Mouse (Mus musculus) intestine, embryonic 16.5 days (tissue): ENCODE measurements at regions not wholly inside any gene's neighbourhood (a gene's known extent, or its start where the extent isn't known, plus 50 kb on each side); places are given as distances from the start of the nearest gene placed in this dataset.
"Not testable (repeated sequence)": the region's sequence is repeated elsewhere in the genome, so short reads cannot be mapped to it uniquely, and the experiment has no call there.

ENCODE experiments used
- ATAC-seq: fragments of 200-750 bp; cut with Nextera tagmentation; 2 replicates; pipeline ENCODE4 v1.8.0; 2017; ENCODE audit warnings: moderate TSS enrichment, moderate library complexity
- H3K27ac ChIP-seq: fragments of 300-500 bp; sonication (generic); 2 replicates; pipeline ENCODE4 v1.5.1; 2014; ENCODE audit warnings: mild to moderate bottlenecking, low read length
- H3K27me3 ChIP-seq: fragments of 300-500 bp; sonication (generic); replicated peaks from 2 replicates; pipeline ENCODE4 v1.6.1; 2014; ENCODE audit warnings: low read length, control low read depth, mixed read lengths; ENCODE audit not compliant: control insufficient read depth, insufficient read depth
- H3K36me3 ChIP-seq: fragments of 300-500 bp; sonication (generic); 2 replicates; pipeline ENCODE4 v1.6.1; 2014; ENCODE audit warnings: low read length, control low read depth; ENCODE audit not compliant: control insufficient read depth, insufficient read depth
- H3K4me1 ChIP-seq: fragments of 300-500 bp; sonication (generic); 2 replicates; pipeline ENCODE4 v1.6.1; 2014; ENCODE audit warnings: low read length, control low read depth, mixed read lengths; ENCODE audit not compliant: control insufficient read depth, insufficient read depth
- H3K4me2 ChIP-seq: fragments of 300-500 bp; sonication (generic); 2 replicates; pipeline ENCODE4 v1.6.1; 2014; ENCODE audit warnings: low read depth, low read length, control low read depth
- H3K4me3 ChIP-seq: fragments of 300-500 bp; sonication (generic); 2 replicates; pipeline ENCODE4 v1.5.1; 2014; ENCODE audit warnings: mild to moderate bottlenecking, low read length
- H3K9ac ChIP-seq: fragments of 300-500 bp; sonication (generic); 2 replicates; pipeline ENCODE4 v1.6.1; 2014; ENCODE audit warnings: low read depth, low read length
- H3K9me3 ChIP-seq: fragments of 300-500 bp; sonication (generic); 2 replicates; pipeline ENCODE4 v1.6.1; 2016; ENCODE audit warnings: low read length, control low read depth; ENCODE audit not compliant: control insufficient read depth
- WGBS: fragments of 180-500 bp; shearing (Covaris S2); extraction: QIAGEN DNeasy Blood & Tissue Kit; methylation state at CpG from one replicate; pipeline ENCODE4 v1.1.7; 2014; 5-methylcytosine and 5-hydroxymethylcytosine counted together

- no peaks in the 10 kb centered on the region for H3K9me3 ChIP-seq
- H3K27ac ChIP-seq: no peak overlapping the region
- no peak overlapping the region for H3K4me3 ChIP-seq
- H3K9ac ChIP-seq: no peak overlapping the region
- WGBS: 78% methylated on average over 7 of the region's 7 CpGs
- H3K4me2 ChIP-seq: no peak overlapping the region
- no peaks in the 10 kb centered on the region for H3K27me3 ChIP-seq
- no peaks in the 10 kb centered on the region for H3K4me1 ChIP-seq
- no peaks in the 10 kb centered on the region for H3K36me3 ChIP-seq
- no peak for ATAC-seq
These were observed 388.5 kb upstream of the 1700008P02Rik start for GRCm38 (mm10) chr3:7008671-7009217.

GRCm38 (mm10) chr3:7007811-7008359, 387.6 kb upstream of the 1700008P02Rik start:
- ATAC-seq: no peak
- Histone ChIP-seq H3K27ac (no peak overlapping the region), H3K36me3 (no peaks in the 10 kb centered on the region), H3K4me3 (no peak overlapping the region), H3K4me1 (no peaks in the 10 kb centered on the region), H3K9ac (no peak overlapping the region), H3K4me2 (no peak overlapping the region), H3K27me3 (no peaks in the 10 kb centered on the region), H3K9me3 (no peaks in the 10 kb centered on the region)
- WGBS: 42% methylated on average over 5 of the region's 5 CpGs

- not testable (repeated sequence) for H3K36me3 ChIP-seq, H3K27me3 ChIP-seq, ATAC-seq, H3K4me2 ChIP-seq, H3K9me3 ChIP-seq, H3K27ac ChIP-seq, H3K4me3 ChIP-seq, H3K4me1 ChIP-seq, H3K9ac ChIP-seq
- WGBS: 82% methylated on average over 5 of the region's 5 CpGs
These were observed 371.5 kb upstream of the 1700008P02Rik start for GRCm38 (mm10) chr3:6991735-6992134.

GRCm38 (mm10) chr3:6984918-6985317, 364.7 kb upstream of the 1700008P02Rik start:
- H3K4me1 ChIP-seq: no peaks in the 10 kb centered on the region
- no peak overlapping the region for H3K9ac ChIP-seq
- H3K27me3 ChIP-seq: no peaks in the 10 kb centered on the region
- ATAC-seq: no peak
- no peak overlapping the region for H3K27ac ChIP-seq
- no peak overlapping the region for H3K4me3 ChIP-seq
- H3K4me2 ChIP-seq: no peak overlapping the region
- no peaks in the 10 kb centered on the region for H3K36me3 ChIP-seq
- WGBS: 81% methylated on average over 4 of the region's 4 CpGs
- no peaks in the 10 kb centered on the region for H3K9me3 ChIP-seq

- WGBS: 84% methylated on average over 7 of the region's 7 CpGs
- H3K4me3 ChIP-seq: no peak overlapping the region
- no peak for ATAC-seq
These were observed 337.4 kb upstream of the 1700008P02Rik start for GRCm38 (mm10) chr3:6957681-6958080.

GRCm38 (mm10) chr3:6932535-6933103, 312.4 kb upstream of the 1700008P02Rik start:
- WGBS: 87% methylated on average over 4 of the region's 4 CpGs

More at GRCm38 (mm10) chr3:6957681-6958080, 337.4 kb upstream of the 1700008P02Rik start:
- Histone ChIP-seq H3K27ac (no peak overlapping the region), H3K9me3 (no peaks in the 10 kb centered on the region), H3K4me2 (no peak overlapping the region), H3K36me3 (no peaks in the 10 kb centered on the region), H3K27me3 (no peaks in the 10 kb centered on the region), H3K4me1 (no peaks in the 10 kb centered on the region), H3K9ac (no peak overlapping the region)

GRCm38 (mm10) chr3:6926737-6927136, 306.5 kb upstream of the 1700008P02Rik start:
- H3K9me3 ChIP-seq: no peaks in the 10 kb centered on the region
- H3K27me3 ChIP-seq: no peaks in the 10 kb centered on the region
- 55% methylated on average over 1 of the region's 1 CpGs for WGBS
- no peaks in the 10 kb centered on the region for H3K36me3 ChIP-seq
- H3K27ac ChIP-seq: no peak overlapping the region
- H3K9ac ChIP-seq: no peak overlapping the region
- no peak overlapping the region for H3K4me2 ChIP-seq
- no peaks in the 10 kb centered on the region for H3K4me1 ChIP-seq
- no peak overlapping the region for H3K4me3 ChIP-seq
- no peak for ATAC-seq

More at GRCm38 (mm10) chr3:6932535-6933103, 312.4 kb upstream of the 1700008P02Rik start:
- no peak overlapping the region for H3K4me3 ChIP-seq
- H3K4me1 ChIP-seq: no peaks in the 10 kb centered on the region
- H3K27ac ChIP-seq: no peak overlapping the region
- H3K36me3 ChIP-seq: no peaks in the 10 kb centered on the region
- no peak overlapping the region for H3K9ac ChIP-seq
- H3K27me3 ChIP-seq: no peaks in the 10 kb centered on the region
- H3K4me2 ChIP-seq: no peak overlapping the region
- no peaks in the 10 kb centered on the region for H3K9me3 ChIP-seq
- ATAC-seq: no peak

- H3K9me3 ChIP-seq, H3K27me3 ChIP-seq, ATAC-seq, H3K4me2 ChIP-seq, H3K9ac ChIP-seq, H3K36me3 ChIP-seq, H3K27ac ChIP-seq, H3K4me3 ChIP-seq, H3K4me1 ChIP-seq: not testable (repeated sequence)
- 53% methylated on average over 2 of the region's 2 CpGs for WGBS
These were observed 302.4 kb upstream of the 1700008P02Rik start for GRCm38 (mm10) chr3:6922647-6923046.

GRCm38 (mm10) chr3:6920253-6920652, 300.0 kb upstream of the 1700008P02Rik start:
- Histone ChIP-seq H3K4me3 (no peak overlapping the region), H3K27ac (no peak overlapping the region), H3K4me1 (no peaks in the 10 kb centered on the region), H3K4me2 (no peak overlapping the region), H3K9ac (no peak overlapping the region), H3K27me3 (no peaks in the 10 kb centered on the region), H3K9me3 (no peaks in the 10 kb centered on the region), H3K36me3 (no peaks in the 10 kb centered on the region)
- 73% methylated on average over 3 of the region's 3 CpGs for WGBS
- ATAC-seq: no peak

GRCm38 (mm10) chr3:6887936-6888335, 267.7 kb upstream of the 1700008P02Rik start:
- 58% methylated on average over 1 of the region's 1 CpGs for WGBS
- H3K27me3 ChIP-seq: no peaks in the 10 kb centered on the region
- H3K9ac ChIP-seq: no peak overlapping the region
- H3K4me3 ChIP-seq: no peak overlapping the region
- no peaks in the 10 kb centered on the region for H3K4me1 ChIP-seq
- H3K4me2 ChIP-seq: no peak overlapping the region
- no peak overlapping the region for H3K27ac ChIP-seq
- no peak for ATAC-seq
- H3K9me3 ChIP-seq: no peaks in the 10 kb centered on the region
- no peaks in the 10 kb centered on the region for H3K36me3 ChIP-seq
